Mouse (Mus musculus) thymus, postnatal 36 days (tissue): ENCODE data around the gene Auts2.

Experiments
- DNase-seq, 2 experiments: peaks; one replicate each; pipeline ENCODE4 v3.0.0; 2022; ENCODE audit warnings: mixed read lengths in 2 of 2

The Auts2 gene

DNA sequence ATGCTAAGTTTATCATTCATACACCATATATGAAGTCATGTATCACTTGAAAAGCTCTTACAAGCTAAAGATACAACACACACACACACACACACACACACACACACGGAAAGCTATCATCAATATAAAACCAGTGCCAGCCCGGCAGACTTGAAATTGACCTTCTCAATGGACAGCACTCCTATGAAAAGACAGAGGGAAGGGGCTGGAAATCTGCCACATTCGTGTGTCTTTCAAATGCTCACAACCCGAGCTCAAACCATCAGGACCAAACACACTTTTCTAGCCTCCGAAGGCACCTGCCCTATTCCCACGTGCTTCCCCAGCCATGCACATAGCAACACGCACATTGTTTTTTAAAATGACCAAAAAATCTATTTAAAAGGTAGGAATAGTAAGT is 308.7 kb downstream of the Auts2 start:
- DNase-seq, result no peak

DNA sequence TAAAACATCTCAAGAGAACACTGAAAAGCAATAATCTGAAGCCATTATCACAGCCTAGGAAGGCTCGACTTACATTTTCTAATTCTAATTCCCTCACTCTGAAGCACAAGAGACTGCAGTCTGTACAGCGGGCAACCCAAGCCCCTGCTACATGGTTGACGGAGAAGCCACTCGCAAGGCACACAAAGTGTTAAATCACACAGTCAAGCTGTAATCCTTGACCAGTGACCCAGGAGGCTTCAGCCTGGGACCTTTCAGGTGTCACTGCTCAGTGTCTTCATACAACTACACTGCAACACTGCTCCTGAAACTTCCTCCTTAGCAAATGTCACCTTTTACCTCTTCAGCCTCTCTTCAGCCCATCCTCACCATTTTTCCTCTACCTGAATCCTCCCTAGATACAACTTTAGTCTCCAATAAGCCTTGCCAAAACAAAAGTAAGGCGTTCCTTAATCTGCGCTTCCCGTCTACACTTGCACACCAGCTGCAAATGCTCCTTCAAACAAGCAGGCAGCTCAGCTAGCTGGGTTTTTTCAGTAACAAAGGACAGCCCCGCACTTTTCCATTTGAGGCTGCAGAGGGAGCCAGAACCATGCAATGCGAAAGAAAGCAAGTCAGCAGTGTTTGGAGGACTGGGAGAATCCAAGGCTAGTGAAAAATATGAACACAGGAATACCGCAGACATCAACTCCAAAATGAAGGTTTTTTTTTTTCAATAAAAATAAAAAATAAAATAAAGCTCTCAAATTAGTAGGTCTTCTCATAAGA is 311.7 kb downstream of the Auts2 start:
- no peak for DNase-seq

DNA sequence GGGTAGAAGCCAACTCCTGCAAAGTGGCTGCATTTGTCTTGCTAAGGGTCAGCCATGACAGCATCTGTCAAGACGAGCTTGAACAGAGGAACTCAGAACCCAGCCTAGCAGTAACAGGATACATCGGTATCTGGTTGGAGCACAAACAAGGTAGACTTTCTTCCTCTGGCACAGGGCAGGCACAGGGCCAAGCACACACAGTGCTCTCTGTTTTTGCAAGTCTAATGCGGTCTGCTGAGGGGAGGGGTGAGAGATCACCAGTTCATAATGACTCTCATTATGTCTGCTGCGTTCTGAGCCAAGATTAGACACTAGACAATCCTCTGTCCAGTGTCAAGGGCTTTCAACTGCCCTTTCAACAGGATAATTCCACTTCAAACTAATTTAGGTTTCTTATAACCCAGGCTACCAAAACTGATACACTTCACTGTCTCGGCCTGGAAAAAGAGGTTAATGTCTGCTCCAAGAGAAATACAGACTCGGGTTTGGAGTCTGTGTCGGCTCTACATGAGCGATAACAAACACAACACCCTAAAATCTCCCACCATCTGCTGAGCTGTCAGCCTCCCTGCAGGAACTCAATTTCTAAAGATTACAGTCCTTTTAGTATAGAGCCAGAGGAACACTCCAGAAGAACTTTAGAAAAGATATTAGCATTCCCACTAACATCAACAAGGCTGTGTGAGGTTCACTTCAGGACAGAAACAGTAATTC is 313.3 kb downstream of the Auts2 start:
- DNase-seq, result no peak

DNA sequence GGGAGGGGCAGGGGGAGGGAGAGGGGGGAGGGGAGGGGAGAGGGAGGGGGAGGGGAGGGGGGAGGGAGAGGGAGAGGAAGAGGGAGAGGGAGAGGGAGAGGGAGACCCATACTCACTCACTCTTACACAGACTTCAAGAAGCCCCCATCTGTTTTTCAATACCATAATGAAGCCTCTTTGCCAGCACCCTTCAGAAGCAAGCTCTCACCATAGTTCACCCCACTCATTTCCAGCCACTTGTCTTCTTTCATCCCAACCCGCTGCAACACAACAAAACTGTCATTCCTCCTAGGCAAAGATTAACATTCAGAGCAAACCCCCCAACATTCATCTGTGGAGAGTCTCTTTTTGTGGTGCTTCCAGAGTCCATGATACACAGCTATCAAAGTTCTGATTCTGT is 314.1 kb downstream of the Auts2 start:
- DNase-seq, result no peak

DNA sequence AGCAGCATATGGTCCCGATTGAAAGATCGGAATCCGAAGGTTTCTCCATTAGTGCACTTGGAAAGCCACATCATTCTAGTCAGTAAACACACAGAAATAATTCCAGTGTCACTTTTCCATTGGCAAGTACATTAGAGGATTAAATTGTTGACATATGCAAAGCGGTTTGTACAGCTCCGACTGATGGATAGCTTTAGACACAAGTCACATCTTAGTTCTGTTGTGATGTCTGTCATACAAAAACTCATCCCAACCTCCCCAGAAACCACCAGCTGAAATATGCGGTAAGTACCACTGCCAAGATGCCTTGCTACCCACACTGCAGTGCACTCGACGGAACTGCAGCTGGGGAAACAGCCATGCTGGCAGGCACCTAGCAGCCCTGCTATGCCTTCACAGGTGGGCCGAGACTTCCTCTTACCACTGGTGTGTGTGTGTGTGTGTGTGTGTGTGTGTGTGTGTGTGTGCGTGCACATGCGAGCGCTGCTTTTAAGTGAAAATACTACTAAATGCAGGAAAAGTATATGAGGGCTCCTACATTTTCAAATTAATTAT is 322.7 kb downstream of the Auts2 start:
- peak; percentile 30 to 54 for DNase-seq

DNA sequence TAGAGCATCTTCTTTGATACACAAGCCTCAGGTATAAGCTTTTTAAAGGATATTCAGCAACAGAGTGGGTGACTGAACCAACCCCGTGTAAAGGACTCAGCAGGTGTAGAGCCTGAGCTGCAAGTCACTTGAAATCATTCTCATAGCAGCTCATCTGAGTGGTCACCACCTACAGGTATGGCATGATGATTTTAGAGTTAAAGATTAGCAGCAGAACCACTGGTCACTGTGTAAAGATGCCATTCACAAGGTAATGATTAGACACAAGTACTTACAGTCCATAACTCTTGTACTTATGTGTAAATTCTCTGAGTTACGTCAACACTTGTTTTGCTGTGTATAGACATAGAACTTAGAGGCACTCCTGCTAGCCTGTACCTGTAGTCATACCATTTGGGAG is 327.0 kb downstream of the Auts2 start:
- DNase-seq, result no peak

DNA sequence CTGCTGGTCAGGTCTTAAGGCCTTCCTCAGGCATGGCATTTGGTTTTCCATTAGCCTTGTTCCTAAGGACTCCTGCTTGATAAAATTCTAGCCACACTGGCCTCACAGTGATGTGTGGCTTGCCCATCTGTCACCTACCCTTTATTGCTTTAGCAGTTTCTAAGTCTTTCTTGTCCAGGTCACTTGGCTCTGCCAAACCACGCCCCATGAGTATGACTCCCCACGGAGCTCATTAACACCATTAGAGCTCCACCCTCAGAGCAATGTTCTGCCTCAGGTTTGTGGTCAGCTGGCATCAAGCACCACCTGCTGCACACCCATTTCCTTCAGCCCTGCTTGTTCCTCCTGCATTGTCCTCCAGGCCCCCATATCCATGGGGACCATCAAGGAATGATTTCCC is 330.7 kb downstream of the Auts2 start:
- DNase-seq, result no peak

DNA sequence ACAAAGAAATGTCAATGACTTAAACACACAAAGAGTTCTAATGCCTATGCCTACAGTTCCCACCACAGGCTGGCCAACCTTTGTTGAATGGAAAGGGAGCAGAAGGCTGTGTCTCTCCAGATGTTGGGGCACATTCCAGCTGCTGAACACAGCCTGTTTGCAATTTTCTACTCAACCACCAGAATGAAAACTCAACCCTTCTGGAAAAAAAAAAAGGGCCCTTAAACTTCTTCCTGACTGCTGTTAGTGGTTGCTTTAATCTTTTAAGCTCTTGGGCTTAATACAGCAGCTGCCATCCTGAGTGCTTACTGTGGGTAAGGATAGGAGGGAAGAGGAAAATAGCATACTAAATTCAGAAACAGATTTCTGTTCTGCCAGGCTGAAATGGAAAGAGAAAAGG is 333.4 kb downstream of the Auts2 start:
- no peak for DNase-seq

DNA sequence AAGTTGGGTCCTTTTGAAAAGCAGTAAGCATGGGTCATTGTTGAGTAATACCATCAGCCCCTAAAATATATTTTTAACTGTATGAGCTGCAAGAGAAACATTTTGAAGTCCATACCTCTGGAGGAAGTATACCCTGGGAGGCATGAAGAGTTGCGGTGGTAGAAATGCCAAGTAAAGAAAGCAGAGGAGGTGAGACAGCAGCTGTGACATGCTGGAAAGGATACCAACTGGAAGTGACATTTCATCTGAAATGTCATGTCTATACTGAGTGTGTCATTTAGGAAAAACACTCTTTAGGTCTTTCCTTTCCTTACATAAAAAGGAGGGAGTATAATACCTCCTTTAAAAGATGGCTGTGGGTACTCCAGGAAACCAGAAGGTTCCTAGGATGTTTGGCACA is 336.9 kb downstream of the Auts2 start:
- no peak for DNase-seq

DNA sequence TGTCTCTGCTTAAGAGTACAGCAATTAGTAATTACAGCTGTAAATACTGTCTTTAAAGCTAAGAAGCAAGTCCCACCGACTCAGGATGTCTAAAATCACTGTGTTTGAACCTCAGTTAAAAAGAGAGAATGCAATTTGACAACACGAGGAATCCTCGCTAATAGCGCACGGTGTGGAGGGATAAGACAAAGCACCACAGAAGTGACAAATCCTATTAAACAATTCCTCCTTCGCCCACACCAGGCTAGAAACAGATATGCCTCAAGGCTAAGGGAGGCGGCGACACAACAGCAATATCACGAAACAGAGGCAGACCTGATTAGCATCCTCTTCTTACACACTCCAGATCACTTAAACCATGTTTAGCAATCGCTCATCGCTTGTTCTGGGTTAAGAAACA is 339.3 kb downstream of the Auts2 start:
- no peak for DNase-seq

DNA sequence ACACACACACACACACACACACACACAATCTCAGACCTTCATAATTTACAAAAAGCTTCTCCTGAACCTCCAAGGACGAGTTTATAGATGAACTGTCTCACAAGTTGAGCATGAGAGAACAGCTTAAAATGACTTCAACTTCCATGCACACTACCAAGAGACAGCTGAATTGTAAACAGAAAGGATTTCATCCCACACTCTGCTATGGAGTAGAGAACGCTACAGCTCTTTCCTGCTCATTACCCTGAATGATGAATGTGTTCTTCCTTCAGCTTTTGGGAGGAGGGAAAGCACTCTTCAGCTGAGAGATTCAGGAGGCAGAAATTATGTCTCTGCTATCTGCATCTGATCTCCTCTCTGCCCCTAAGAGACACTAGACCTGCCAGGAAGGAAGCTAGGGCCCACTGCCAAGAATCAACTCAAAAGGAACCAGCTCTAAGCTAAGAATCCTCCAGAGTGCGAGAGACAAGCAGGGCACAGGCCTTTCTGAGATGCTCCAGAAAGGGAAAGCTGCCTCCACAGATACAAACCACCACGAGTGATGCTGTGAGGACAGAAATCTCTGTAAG is 342.0 kb downstream of the Auts2 start:
- DNase-seq, result no peak

DNA sequence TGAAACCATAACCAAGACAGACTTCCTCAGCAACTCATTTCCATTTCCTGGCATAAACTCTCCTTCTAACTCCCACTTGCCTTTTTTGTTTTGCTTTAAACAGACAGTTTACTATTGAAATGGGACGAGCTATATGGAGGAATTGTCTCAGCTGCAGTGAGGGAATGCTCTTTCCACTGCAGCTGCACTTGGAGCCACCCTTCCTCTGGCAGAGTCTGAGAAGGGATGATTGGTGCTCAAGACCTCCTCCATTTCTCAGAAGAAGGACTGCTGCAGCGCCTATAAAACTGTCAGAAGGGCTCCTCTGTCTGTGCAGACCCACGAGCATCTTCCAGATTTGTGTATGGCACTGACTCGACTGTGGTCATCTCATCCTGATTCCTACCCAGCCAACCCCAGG is 342.5 kb downstream of the Auts2 start:
- no peak for DNase-seq

DNA sequence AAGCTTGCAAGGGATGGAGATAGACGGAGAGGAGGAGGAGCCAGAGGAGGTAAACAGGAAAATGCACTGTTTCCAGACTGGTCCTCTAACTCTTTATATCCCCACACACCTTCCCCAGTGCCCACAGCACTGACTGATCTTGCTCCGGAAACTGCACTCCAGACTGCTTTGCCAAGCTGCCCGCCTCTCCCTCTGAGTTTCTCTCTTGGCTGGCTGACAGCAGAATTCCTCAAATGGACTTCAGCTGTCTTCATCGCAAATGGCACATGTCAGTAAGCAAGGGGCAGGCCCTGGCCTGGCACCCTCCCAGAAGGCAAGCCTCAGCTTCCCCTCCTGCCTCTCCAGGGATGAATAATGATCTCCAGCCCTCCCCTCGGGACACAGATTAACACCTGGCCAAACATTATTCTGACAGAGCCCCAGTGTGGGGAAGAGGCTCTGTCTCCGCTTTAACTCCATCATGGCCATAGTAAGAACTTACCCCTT is 348.1 kb downstream of the Auts2 start:
- DNase-seq, result no peak

DNA sequence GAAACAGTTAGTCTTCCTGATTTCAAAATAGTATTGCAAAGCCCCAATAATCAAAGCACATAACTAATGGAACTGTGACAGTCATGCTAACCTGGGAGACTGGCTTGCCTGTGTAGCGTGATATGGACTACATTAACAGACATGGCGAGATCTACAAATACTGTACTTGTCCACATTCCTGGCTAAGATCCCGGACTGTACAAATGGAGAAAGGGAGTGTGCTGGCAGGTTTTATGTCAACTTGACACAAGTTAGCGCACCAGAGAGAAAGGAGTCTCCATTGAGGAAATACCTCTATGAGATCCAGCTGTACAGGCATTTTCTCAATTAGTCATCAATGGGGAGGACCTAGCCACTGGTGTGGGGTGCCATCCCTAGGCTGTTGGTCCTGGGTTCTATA is 353.0 kb downstream of the Auts2 start:
- no peak for DNase-seq

DNA sequence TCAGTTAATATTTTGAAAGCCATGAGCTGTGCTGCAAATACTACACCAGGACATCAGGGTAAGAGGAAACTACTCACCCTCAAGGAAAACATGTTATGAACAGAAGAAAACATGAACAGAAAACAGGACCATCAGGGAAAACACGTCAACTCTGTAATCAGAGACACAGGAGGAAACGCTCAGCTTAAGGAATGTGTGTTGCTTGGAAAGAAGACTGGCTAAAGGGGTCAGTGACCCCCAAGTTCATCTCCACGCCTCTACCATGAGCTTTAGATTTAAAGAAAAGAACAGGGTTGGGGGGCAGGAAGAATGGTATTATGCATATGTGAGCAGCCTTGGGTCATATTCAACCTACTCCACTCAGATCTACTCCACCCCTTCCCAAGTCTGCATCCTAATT is 356.5 kb downstream of the Auts2 start:
- no peak for DNase-seq

DNA sequence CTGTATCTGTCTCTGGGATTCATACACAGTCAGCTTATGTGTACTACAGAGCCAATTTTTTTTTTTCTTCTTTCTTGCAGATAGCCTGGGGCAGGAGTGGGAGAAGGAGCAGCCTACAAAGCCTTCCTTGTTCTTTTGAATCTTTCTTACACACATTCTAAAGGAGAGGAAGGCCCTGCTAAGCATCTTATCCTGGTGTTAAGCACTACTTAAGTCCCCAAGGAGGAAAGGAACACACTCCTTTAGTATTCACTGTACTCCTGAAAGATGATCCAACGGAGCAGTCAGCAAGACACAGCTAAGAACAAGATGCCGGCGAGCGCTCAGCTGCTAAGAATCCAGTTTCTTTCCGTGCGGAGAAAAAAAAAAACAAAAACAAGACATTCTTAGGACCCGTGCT is 356.9 kb downstream of the Auts2 start:
- DNase-seq, result no peak

DNA sequence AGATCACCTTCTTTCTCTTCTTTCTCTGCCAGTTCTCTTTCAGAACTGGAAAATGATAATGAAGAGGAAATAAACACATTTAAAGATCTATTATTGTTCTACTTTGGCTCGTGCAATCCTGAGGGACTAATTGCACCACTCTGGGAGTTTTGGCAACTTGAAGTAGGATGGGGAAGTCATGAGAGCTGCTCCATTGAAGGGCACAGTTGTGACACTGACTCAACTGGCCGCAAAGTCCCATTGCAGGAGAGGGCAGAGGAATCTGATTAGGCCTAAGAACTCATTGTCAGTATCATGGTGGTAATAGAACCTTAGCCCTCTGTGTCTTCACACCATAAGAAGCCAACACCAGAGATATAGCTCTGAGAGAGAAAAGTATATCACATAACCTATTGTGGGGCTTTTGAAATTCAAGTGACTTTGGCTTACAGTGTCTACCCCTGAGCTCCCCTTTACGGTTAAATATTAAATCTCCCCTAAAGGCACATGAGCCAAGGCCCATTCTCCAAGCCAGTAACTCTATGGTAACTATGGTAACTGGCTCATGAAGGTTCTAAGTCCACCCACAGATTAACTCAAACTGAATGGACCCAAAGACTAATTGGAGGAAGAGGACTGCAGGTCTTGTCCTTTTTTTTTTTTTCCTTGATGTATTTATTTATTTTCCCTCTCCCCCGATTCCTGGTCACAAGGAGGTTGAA is 358.6 kb downstream of the Auts2 start:
- DNase-seq, result no peak

DNA sequence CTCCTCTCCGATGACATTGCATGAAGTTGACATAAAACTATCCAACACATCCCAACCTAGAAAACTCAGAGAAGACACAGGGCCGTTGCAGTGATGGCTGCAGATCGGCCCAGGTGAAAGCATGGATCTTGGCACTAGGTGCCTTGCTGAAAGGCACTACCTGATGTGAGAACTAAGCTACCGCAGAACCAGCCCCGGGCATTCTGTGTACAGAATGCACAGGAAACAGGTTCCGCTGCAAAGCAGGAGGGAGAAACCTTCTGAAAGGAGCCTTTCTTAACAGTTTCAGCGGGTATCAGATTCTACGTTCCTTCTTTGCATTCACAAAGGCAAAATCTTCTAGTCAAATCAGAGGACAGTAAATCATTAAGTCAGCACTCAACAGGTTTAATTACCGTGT is 361.1 kb downstream of the Auts2 start:
- no peak for DNase-seq

DNA sequence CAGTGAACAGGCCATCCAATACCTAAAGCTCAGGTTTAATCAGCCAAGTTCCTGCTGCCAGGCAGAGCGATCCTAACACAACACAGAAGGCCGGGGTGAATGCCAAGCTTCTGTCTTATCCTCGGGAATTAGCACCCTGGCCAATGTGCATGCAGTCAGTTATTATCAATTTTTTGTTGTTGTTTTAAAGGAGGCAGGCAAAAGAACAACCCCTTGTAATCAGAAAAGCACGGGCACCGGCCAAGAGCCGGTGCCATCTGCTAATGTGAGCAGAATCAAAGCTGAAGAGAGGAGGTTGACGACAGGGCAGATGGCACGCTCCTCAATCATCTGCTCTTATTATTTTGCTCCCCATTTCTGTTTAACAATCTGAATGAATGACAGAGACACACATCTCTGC is 373.1 kb downstream of the Auts2 start:
- DNase-seq, result no peak

DNA sequence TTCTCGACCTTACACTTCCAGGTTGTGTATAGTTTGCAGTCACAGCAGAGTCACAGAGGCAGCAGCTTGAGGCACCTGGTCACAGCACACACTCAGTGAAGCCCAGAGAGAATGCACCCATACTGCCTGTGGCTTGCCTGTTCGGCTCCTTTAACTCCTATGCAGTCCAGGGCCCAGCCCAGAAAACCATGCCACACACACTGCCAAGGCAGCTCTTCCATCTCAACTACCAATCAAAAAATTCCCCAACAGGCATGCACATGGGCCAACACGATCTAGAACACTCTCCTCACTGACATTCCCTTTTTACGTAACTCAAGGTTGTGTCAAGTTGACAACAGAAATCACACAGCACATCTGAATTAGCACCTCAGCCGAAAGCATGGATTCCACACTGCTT is 374.3 kb downstream of the Auts2 start:
- DNase-seq, result no peak

DNA sequence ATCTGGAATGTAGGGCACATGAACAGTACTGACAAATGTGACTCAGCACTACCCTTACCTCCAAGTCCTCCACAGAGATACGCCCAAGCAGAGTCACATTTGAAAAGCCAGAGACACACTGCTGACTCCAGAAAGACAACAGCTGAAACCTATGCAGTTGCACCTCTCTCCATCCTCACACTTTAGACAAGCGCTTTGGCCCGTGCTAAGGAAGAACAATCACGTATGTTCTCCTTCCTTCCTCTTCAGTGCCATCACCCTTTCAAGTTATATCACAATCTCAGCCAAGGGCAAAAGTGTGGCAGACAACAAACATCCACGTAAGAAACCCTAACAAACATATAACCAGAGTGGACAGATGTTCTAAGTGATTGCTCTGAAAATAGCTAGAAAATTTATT is 374.9 kb downstream of the Auts2 start:
- DNase-seq, result no peak

DNA sequence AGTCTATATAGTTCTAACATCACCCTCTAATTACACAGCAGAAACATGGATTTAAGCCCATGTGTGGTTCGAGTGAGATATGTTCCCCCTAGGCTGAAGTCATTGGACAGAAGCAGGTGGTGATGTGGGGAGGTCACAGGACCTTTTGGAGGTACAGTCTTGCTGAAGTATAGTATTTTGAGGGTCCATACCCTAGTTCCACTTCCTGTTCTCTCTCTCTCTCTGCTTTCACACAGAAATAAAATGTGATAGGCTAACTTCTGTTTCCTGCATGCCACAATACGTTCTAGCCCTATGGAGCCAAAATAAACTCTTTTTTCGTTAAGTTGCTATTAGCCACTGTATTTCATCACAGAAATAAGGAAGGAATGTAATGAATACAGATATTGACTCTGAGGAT is 376.6 kb downstream of the Auts2 start:
- DNase-seq, result no peak

DNA sequence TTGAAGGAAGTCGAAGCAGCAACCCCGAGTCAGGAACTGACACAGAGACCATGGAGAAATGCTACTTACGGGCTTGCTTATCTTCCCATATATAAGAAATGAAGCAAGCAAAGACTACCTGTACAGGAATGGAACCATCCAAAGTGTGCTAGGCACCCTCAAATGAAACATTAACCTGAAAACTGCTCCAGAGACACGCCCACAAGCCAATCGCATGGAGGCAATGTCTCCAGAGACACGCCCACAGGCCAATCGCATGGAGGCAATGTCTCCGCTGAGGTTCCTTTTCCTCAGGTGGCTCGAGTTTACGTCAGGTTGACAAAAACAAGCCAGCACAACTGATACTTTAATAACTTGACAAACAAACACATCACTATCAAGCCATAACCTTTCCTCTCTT is 379.2 kb downstream of the Auts2 start:
- DNase-seq, result no peak

DNA sequence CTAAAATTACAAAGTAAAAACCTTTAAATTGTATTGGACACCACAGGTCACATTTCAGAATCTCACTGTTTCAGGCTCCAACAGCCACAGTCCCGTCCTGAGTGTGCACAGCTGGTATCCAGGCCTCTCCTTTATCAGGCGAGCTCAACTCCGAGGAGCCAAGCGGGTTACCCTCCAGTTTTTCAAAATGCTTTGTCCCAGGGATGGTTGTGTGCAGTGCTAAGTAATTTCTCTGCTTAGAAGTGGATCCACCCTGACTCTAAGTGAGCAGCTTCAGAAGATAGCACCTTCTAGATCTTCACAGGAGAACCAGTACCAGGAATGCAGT is 381.0 kb downstream of the Auts2 start:
- DNase-seq, result no peak
